Mouse (Mus musculus): ENCODE data around the gene Plekha4.

The Plekha4 gene

GRCm38 (mm10) chr7:45568601-45569473 is 42.7 kb downstream of the Plekha4 start:
- no peak for DNase-seq (ENCODE audit: low spot score)

- peak; percentile 73 for DNase-seq (ENCODE audit: low spot score)
Observed at GRCm38 (mm10) chr7:45570103-45570741, 44.1 kb downstream of the Plekha4 start, which contains the start of gene Bcat2. Gene Bcat2 (plus strand): TSS chr7:45570153.

GRCm38 (mm10) chr7:45571966-45572365 is 45.8 kb downstream of the Plekha4 start:
- DNase-seq (ENCODE audit: low spot score) = no peak

- DNase-seq (ENCODE audit: low spot score) = no peak
Observed at GRCm38 (mm10) chr7:45573954-45574353, 47.8 kb downstream of the Plekha4 start.

GRCm38 (mm10) chr7:45574472-45575379 is 48.6 kb downstream of the Plekha4 start:
- DNase-seq (ENCODE audit: low spot score) = no peak

GRCm38 (mm10) chr7:45585923-45586322 is 59.8 kb downstream of the Plekha4 start:
- DNase-seq (ENCODE audit: low spot score) = no peak

GRCm38 (mm10) chr7:45587631-45588592 is 61.8 kb downstream of the Plekha4 start:
- DNase-seq (ENCODE audit: low spot score) = no peak

- DNase-seq (ENCODE audit: low spot score) = peak; percentile 94
Observed at GRCm38 (mm10) chr7:45589173-45589572, 63.0 kb downstream of the Plekha4 start.

GRCm38 (mm10) chr7:45589898-45590297 is 63.8 kb downstream of the Plekha4 start:
- DNase-seq (ENCODE audit: low spot score) = no peak

- no peak for DNase-seq (ENCODE audit: low spot score)
Observed at GRCm38 (mm10) chr7:45590874-45591273, 64.7 kb downstream of the Plekha4 start.

GRCm38 (mm10) chr7:45591880-45592279 is 65.8 kb downstream of the Plekha4 start:
- DNase-seq (ENCODE audit: low spot score) = no peak

- no peak for DNase-seq (ENCODE audit: low spot score)
Observed at GRCm38 (mm10) chr7:45593118-45593815, 67.1 kb downstream of the Plekha4 start.

- no peak for DNase-seq (ENCODE audit: low spot score)
Observed at GRCm38 (mm10) chr7:45595176-45595575, 69.0 kb downstream of the Plekha4 start.

GRCm38 (mm10) chr7:45596107-45596506 is 70.0 kb downstream of the Plekha4 start:
- DNase-seq (ENCODE audit: low spot score) = no peak

- no peak for DNase-seq (ENCODE audit: low spot score)
Observed at GRCm38 (mm10) chr7:45597013-45597412, 70.9 kb downstream of the Plekha4 start.

GRCm38 (mm10) chr7:45597527-45597926 is 71.4 kb downstream of the Plekha4 start:
- DNase-seq (ENCODE audit: low spot score) = no peak

- DNase-seq (ENCODE audit: low spot score) = no peak
Observed at GRCm38 (mm10) chr7:45598960-45599879, 73.1 kb downstream of the Plekha4 start.
